Mouse (Mus musculus) hindbrain, postnatal 0 days (tissue): Measurements from ENCODE around the gene Tgfbr3. TPM values are rescaled to one million over a fixed set of nuclear protein-coding genes. Genes with fewer than 3 reads are reported as not detected.

Source experiments
- ATAC-seq: fragments of 200-750 bp; cut with Nextera tagmentation; 2 replicates; pipeline ENCODE4 v1.8.0; 2017; ENCODE audit warnings: mild to moderate bottlenecking, moderate TSS enrichment, moderate library complexity
- DNase-seq: peaks from one replicate; pipeline ENCODE4 v3.0.0-alpha.2; 2015; ENCODE audit warnings: low spot score
- H3K27ac ChIP-seq: fragments of 300-500 bp; sonication (generic); 2 replicates; pipeline ENCODE4 v1.5.1; 2014; ENCODE audit warnings: mild to moderate bottlenecking
- H3K27me3 ChIP-seq: fragments of 300-500 bp; sonication (generic); 2 replicates; pipeline ENCODE4 v1.6.1; 2014; ENCODE audit warnings: low read length, mixed read lengths; ENCODE audit not compliant: insufficient read depth
- H3K36me3 ChIP-seq: fragments of 300-500 bp; sonication (generic); 2 replicates; pipeline ENCODE4 v1.6.1; 2014; ENCODE audit warnings: low read length, mixed read lengths; ENCODE audit not compliant: insufficient read depth
- H3K4me1 ChIP-seq: fragments of 300-500 bp; sonication (generic); 2 replicates; pipeline ENCODE4 v1.6.1; 2014; ENCODE audit warnings: antibody characterized with exemption, low read length, mixed read lengths; ENCODE audit not compliant: insufficient read depth
- H3K4me2 ChIP-seq: fragments of 300-500 bp; sonication (generic); 2 replicates; pipeline ENCODE4 v1.6.1; 2014; ENCODE audit warnings: low read depth, mild to moderate bottlenecking, low read length, moderate library complexity, mixed read lengths
- H3K4me3 ChIP-seq: fragments of 300-500 bp; sonication (generic); 2 replicates; pipeline ENCODE4 v1.5.1; 2014; ENCODE audit warnings: low read length
- H3K9ac ChIP-seq: fragments of 300-500 bp; sonication (generic); replicated peaks from 2 replicates; pipeline ENCODE4 v1.6.1; 2014; ENCODE audit warnings: mild to moderate bottlenecking, low read length, moderate library complexity, mixed read lengths
- H3K9me3 ChIP-seq: fragments of 300-500 bp; sonication (generic); 2 replicates; pipeline ENCODE4 v1.6.1; 2016; ENCODE audit warnings: low read length, mixed read lengths
- CTCF ChIP-seq: IDR thresholded peaks from 2 replicates; pipeline ENCODE4 v1.5.1; 2016; ENCODE audit warnings: antibody characterized with exemption, control low read depth, low read depth
- WGBS: fragments of 180-500 bp; shearing (Covaris S2); extraction: QIAGEN DNeasy Blood & Tissue Kit; methylation state at CpG from one replicate; pipeline ENCODE4 v1.1.7; 2014; 5-methylcytosine and 5-hydroxymethylcytosine counted together
- polyA plus RNA-seq: library from polyadenylated mRNA; unstranded; fragments of >200 nt; fragmentation: Nextera tagmentation; extraction: Ambion mirVana; gene quantifications from 2 replicates; pipeline ENCODE4 v1.2.1, GENCODE M21; 2015
- total RNA-seq: library from RNA; depleted of rRNA; stranded (reverse); fragments of >200 nt; gene quantifications from 2 replicates; pipeline ENCODE4 v1.2.3, GENCODE M21; 2014

The Tgfbr3 gene
- total and polyA plus RNA-seq, 2 experiments from 2014 or later: 4.8 to 21.7 TPM

DNA sequence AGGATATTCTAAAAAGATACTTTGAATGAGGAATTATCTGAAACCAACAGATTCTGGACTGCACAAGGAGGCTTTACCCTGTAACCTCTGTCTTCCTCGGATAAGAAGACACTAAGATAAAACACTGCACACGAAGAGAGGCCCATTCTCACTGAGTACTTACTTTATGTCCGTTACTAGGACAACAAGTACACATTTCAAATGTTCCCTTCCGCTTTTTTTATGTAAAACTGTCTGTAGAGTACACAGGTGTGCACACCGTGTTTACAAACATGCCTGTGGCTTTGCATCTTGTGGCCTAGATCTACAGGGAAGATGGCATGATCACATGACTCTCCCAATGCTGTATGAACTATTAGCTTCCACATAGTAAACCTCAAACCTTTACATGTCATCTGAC, 146.6 kb downstream of the Tgfbr3 start:
- no peak overlapping the region for H3K4me2 ChIP-seq
- WGBS: 90% methylated on average over 5 of the region's 5 CpGs
- no peak overlapping the region for H3K9ac ChIP-seq
- H3K27me3 ChIP-seq: no peaks in the 10 kb centered on the region
- TF ChIP-seq CTCF: no peak
- DNase-seq (no peak), ATAC-seq (no peak)
- H3K36me3 ChIP-seq: no peaks in the 10 kb centered on the region
- no peaks in the 10 kb centered on the region for H3K4me1 ChIP-seq
- no peaks in the 10 kb centered on the region for H3K9me3 ChIP-seq
- H3K27ac ChIP-seq: no peak overlapping the region
- no peak overlapping the region for H3K4me3 ChIP-seq

DNA sequence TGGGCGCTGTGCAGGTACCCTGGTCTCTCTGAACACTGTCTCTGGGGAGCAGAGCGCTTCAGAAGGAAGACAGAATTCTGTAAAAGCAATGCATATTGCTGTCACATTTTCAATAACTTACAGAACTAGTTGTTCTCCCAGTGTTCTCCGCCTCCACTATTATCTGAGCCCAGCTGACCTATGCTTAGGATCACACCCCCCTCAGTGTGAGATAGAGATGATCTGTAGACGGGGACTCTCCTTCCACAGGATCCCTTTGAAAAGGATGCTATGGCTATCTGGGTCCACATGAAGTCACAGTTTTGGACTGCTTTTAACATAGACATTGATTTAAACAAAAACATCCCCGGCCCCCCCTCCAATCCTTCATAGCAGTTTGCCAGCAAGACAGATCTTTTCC, 148.1 kb downstream of the Tgfbr3 start:
- Histone ChIP-seq H3K9ac (no peak overlapping the region), H3K4me2 (no peak overlapping the region), H3K4me3 (no peak overlapping the region), H3K9me3 (no peaks in the 10 kb centered on the region), H3K4me1 (no peaks in the 10 kb centered on the region), H3K27me3 (no peaks in the 10 kb centered on the region), H3K27ac (no peak overlapping the region), H3K36me3 (no peaks in the 10 kb centered on the region)
- TF ChIP-seq CTCF: no peak
- WGBS: 88% methylated on average over 5 of the region's 5 CpGs
- ATAC-seq (no peak), DNase-seq (no peak)

DNA sequence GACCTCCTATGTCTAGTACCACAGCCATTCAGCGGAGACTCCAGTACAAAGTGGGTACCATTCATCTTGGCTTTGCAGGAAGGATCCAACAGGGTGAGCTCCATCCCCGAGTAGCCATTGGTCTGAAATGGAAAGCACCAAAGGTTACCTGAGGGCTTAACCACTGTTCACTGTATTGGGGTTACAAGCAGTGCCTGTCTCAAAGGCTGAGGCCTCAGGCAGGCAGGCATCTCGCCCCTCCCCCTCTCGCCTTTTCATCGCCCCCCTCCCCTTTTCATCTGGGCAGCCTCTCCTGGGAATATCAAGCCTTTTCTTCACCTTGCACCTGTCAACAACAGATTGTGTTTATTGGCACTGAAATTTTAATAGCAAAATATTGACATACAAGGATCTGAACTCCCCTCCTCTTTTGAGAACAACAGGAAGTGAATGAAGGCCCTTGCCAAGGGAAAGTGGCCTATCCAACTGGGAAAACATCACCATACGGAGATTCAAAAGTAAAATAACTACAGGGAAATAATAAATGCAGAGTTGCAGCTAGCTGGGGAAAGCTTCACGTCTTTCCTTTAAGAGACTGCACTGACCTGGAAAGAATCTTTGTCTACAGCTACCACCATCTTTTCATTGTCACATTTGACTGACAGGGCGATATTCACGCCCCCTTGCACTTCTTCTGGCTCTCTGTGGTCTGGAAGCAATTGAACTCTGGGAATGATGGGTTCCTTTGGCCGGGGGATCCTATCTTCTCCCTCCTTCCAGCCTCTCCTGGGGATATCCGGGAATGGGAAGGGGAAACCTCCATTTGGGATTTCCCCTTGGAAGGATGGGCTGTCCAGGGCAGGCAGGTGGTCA, 149.4 kb downstream of the Tgfbr3 start:
- WGBS: 55% methylated on average over 11 of the region's 11 CpGs
- H3K36me3 ChIP-seq: no peaks in the 10 kb centered on the region
- ATAC-seq (no peak), DNase-seq (no peak)
- no peak overlapping the region for H3K4me3 ChIP-seq
- H3K9me3 ChIP-seq: no peaks in the 10 kb centered on the region
- no peaks in the 10 kb centered on the region for H3K4me1 ChIP-seq
- no peak overlapping the region for H3K27ac ChIP-seq
- no peak for TF ChIP-seq CTCF
- H3K4me2 ChIP-seq: no peak overlapping the region
- H3K27me3 ChIP-seq: no peaks in the 10 kb centered on the region
- H3K9ac ChIP-seq: no peak overlapping the region

DNA sequence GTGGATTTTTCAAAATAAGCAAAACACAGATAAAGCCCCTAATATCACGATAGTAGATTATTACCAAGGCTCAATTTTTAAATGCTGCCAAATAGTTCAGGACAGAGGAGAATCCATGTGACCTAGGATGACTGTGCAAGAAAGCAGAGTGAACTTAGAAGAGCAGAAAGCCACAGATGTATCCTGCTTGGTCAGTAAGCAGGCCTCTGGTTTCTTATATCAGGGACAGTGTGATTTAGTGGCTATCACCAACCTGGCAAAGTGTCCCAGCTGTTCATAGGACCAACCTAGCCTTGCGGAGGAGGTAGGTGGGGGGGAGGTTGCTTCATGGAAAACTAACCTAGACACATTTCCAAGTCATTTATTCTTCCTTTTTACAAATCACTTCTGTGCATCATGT, 156.1 kb downstream of the Tgfbr3 start:
- no peaks in the 10 kb centered on the region for H3K9me3 ChIP-seq
- no peaks in the 10 kb centered on the region for H3K4me1 ChIP-seq
- no peak overlapping the region for H3K27ac ChIP-seq
- H3K36me3 ChIP-seq: no peaks in the 10 kb centered on the region
- no peak for TF ChIP-seq CTCF
- DNase-seq (no peak), ATAC-seq (no peak)
- 98% methylated on average over 2 of the region's 2 CpGs for WGBS
- no peak overlapping the region for H3K4me3 ChIP-seq
- H3K27me3 ChIP-seq: no peaks in the 10 kb centered on the region
- H3K4me2 ChIP-seq: no peak overlapping the region
- no peak overlapping the region for H3K9ac ChIP-seq

DNA sequence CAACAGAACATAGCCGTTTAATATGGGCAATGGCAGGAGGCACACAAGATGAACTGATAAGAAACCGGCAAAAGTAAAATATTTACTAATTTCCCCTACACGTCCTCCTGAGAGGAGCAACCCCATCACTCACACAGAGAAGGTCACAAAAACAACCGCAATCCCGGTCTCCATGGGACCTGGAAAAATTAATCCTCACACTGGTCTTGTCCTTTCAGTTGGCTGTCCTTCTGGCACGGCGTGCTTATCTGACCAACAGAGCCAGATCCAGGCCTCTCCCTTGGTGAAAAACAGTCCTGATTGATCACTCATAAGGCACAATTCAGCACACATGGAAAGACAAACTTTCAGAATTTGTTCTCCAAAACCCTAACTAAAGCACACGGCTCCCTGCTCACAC, 157.2 kb downstream of the Tgfbr3 start:
- Histone ChIP-seq H3K4me1 (no peaks in the 10 kb centered on the region), H3K4me3 (no peak overlapping the region), H3K4me2 (no peak overlapping the region), H3K27me3 (no peaks in the 10 kb centered on the region), H3K9me3 (no peaks in the 10 kb centered on the region), H3K27ac (no peak overlapping the region), H3K36me3 (no peaks in the 10 kb centered on the region), H3K9ac (no peak overlapping the region)
- TF ChIP-seq CTCF: no peak
- ATAC-seq: no peak
- WGBS: 69% methylated on average over 8 of the region's 8 CpGs
- DNase-seq: no peak

DNA sequence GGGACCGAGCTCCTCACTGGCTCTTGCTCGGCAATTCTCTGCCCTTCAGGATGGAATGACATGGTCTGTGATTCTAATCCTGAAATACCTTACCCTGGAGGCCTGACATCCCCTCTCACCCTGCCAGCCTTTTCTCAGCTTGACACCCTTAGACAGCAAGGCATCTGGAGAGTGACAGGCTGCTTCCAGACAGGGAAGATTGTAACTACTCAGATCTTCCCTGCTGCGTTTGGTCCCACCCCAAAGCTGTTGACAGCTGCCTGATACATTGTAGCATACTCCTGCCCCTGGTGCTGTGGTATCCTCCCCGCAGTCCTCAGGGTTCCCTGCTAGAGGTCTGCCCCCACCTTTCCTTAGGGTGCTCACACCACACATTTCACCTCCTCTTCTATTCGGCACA, 160.1 kb downstream of the Tgfbr3 start:
- no peak overlapping the region for H3K4me2 ChIP-seq
- no peak for ATAC-seq
- no peaks in the 10 kb centered on the region for H3K36me3 ChIP-seq

DNA sequence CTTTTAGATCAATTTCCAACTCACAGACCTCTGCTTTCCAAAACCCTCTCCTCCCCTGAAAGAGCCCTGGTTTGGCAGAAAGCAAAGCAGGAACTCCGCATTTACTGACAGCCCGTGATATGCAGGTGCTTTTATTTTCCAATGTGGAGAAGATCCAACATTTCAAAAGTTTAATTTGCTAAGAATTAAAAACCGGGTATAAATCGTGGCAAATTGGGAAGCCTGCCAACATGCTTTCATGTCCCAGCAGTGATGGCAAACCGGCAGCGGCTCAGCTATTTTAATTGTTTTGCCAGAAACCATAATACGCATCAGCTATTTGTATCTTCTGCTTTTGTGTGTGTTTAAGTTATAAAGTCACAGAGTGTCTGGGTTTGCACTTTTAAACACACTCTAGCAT, 162.9 kb downstream of the Tgfbr3 start:
- H3K27me3 ChIP-seq: no peaks in the 10 kb centered on the region
- H3K36me3 ChIP-seq: no peaks in the 10 kb centered on the region
- H3K4me2 ChIP-seq: no peak overlapping the region
- H3K4me1 ChIP-seq: no peaks in the 10 kb centered on the region
- 28% methylated on average over 7 of the region's 7 CpGs for WGBS
- H3K9ac ChIP-seq: no peak overlapping the region
- no peak for TF ChIP-seq CTCF
- DNase-seq: peak; percentile 44
- H3K4me3 ChIP-seq: no peak overlapping the region
- no peak overlapping the region for H3K27ac ChIP-seq
- no peaks in the 10 kb centered on the region for H3K9me3 ChIP-seq
- no peak for ATAC-seq

More for the DNA sequence above, 160.1 kb downstream of the Tgfbr3 start:
- Histone ChIP-seq H3K27me3 (no peaks in the 10 kb centered on the region), H3K27ac (no peak overlapping the region), H3K9me3 (no peaks in the 10 kb centered on the region), H3K4me3 (no peak overlapping the region), H3K9ac (no peak overlapping the region), H3K4me1 (no peaks in the 10 kb centered on the region)
- no peak for TF ChIP-seq CTCF
- DNase-seq: no peak
- 38% methylated on average over 5 of the region's 5 CpGs for WGBS
